In genomic region chr10:70160811-70161210, GRCm38 (mm10) we compare ENCODE assay signal across 17 mouse cellular contexts. TPM values are rescaled to one million over a fixed set of nuclear protein-coding genes. Genes with fewer than 3 reads are reported as not detected.
DNase-seq lines count a peak whose midpoint lies in the region.
"Had no signal": no experiment of that assay in that cellular context is flagged by ENCODE, and none has a peak within 500 bp of the region (broad histone marks: within the 10 kb centered on the region; RNA-seq: fewer than 3 reads in every experiment).

No protein-coding gene starts in this region.

- peak; percentile 71 for DNase-seq in adrenal gland, adult 2 months
- no peak for DNase-seq in adrenal gland, postnatal 4 days (ENCODE audit: low spot score in 2 of 2)
- DNase-seq in adrenal gland, adult 8-10 months, result peak; percentile 64
- DNase-seq in adrenal gland, postnatal 10 days, result peak; percentile 47
- DNase-seq in adrenal gland, postnatal 25 days, result peak; percentile 31
- DNase-seq in cerebellum, postnatal 10 days, result no peak
- DNase-seq in natural killer cell, adult 2 months (ENCODE audit: low spot score in 2 of 2), result no peak
- no peak for DNase-seq in layer of hippocampus, adult 11-12 months (ENCODE audit: low spot score)
- DNase-seq: cerebellum, adult 9-10 months; cerebellum, postnatal 36 days; embryo, embryonic 11 days had no signal

RNA-seq across cellular contexts. Expression of gene Mrln, which starts 43.7 kb away (rescaled TPM):
- under 1 TPM in 1 of 2 experiments, not detected in 1; 0.86 TPM for total RNA-seq in adrenal gland, adult 2 months (2021)
- not detected in 2 replicates for polyA plus RNA-seq in adrenal gland, adult 2 months (2012; rRNA removed)
- total RNA-seq in adrenal gland, postnatal 4 days (2021), result 1 to 10 TPM; 3.8 to 5.3 TPM
- under 1 TPM in 1 of 4 experiments, not detected in 3; 0.89 TPM for total RNA-seq in adrenal gland, adult 8-10 months (2022)
- 1 to 10 TPM; 2.8 to 9.8 TPM for total RNA-seq in adrenal gland, postnatal 10 days (2021)
- not detected in 2 replicates for total RNA-seq in adrenal gland, postnatal 25 days (2021)
- total RNA-seq: common myeloid progenitor, adult 5-6 weeks; ES-E14; MEL had no signal
- polyA plus RNA-seq: erythroblast, embryonic 14.5 days; forebrain, embryonic 14.5 days; forebrain, embryonic 16.5 days had no signal

Comparison
In these comparisons a context has a peak if more than half of its experiments do, and no peak if none do; other contexts are left out.
1. DNase-seq: peak in adrenal gland, adult 2 months (single experiment), adrenal gland, adult 8-10 months (single experiment), adrenal gland, postnatal 10 days (single experiment) and adrenal gland, postnatal 25 days (single experiment); none in adrenal gland, postnatal 4 days (0 of 2), cerebellum, postnatal 10 days (0 of 2), natural killer cell, adult 2 months (0 of 2) and layer of hippocampus, adult 11-12 months (single experiment).